Mouse (Mus musculus) stomach, postnatal 0 days (tissue): Measurements from ENCODE around the gene Glrx5. TPM values are rescaled to one million over a fixed set of nuclear protein-coding genes. Genes with fewer than 3 reads are reported as not detected.

ENCODE experiments used
- ATAC-seq: fragments of 200-750 bp; cut with Nextera tagmentation; 2 replicates; pipeline ENCODE4 v1.8.0; 2017; ENCODE audit not compliant: low FRiP score, low TSS enrichment
- DNase-seq: peaks from one replicate; pipeline ENCODE4 v3.0.0-alpha.2; 2016; ENCODE audit warnings: low spot score
- H3K27ac ChIP-seq: fragments of 300-500 bp; sonication (generic); replicated peaks from 2 replicates; pipeline ENCODE4 v1.5.1; 2014; ENCODE audit warnings: mild to moderate bottlenecking, control low read depth
- H3K27me3 ChIP-seq: fragments of 300-500 bp; sonication (generic); 2 replicates; pipeline ENCODE4 v1.6.1; 2014; ENCODE audit warnings: low read length; ENCODE audit not compliant: control insufficient read depth, insufficient read depth
- H3K36me3 ChIP-seq: fragments of 300-500 bp; sonication (generic); 2 replicates; pipeline ENCODE4 v1.6.1; 2014; ENCODE audit warnings: low read length, mixed read lengths; ENCODE audit not compliant: control insufficient read depth, insufficient read depth
- H3K4me1 ChIP-seq: fragments of 300-500 bp; sonication (generic); replicated peaks from 2 replicates; pipeline ENCODE4 v1.6.1; 2014; ENCODE audit warnings: antibody characterized with exemption; ENCODE audit not compliant: control insufficient read depth, insufficient read depth
- H3K4me2 ChIP-seq: fragments of 300-500 bp; sonication (generic); replicated peaks from 2 replicates; pipeline ENCODE4 v1.6.1; 2014; ENCODE audit warnings: low read depth, mild to moderate bottlenecking, control low read depth, moderate library complexity
- H3K4me3 ChIP-seq: fragments of 300-500 bp; sonication (generic); 2 replicates; pipeline ENCODE4 v1.5.1; 2014; ENCODE audit warnings: low read depth, low read length, control low read depth
- H3K9ac ChIP-seq: fragments of 300-500 bp; sonication (generic); 2 replicates; pipeline ENCODE4 v1.6.1; 2014; ENCODE audit warnings: mild to moderate bottlenecking, low read length, control low read depth, mixed read lengths
- H3K9me3 ChIP-seq: fragments of 300-500 bp; sonication (generic); 2 replicates; pipeline ENCODE4 v1.6.1; 2016; ENCODE audit warnings: low read length; ENCODE audit not compliant: control insufficient read depth
- CTCF ChIP-seq: IDR thresholded peaks from 2 replicates; pipeline ENCODE4 v1.5.1; 2016; ENCODE audit warnings: antibody characterized with exemption, low read depth, mild to moderate bottlenecking, moderate library complexity
- EP300 ChIP-seq: optimal IDR thresholded peaks from 2 replicates; pipeline ENCODE3; 2016; ENCODE audit warnings: antibody characterized with exemption
- WGBS: fragments of 180-500 bp; shearing (Covaris S2); extraction: QIAGEN DNeasy Blood & Tissue Kit; methylation state at CpG from one replicate; pipeline ENCODE4 v1.1.7; 2014; 5-methylcytosine and 5-hydroxymethylcytosine counted together
- polyA plus RNA-seq: library from polyadenylated mRNA; unstranded; fragments of >200 nt; fragmentation: Nextera tagmentation; extraction: Ambion mirVana; gene quantifications from 2 replicates; pipeline ENCODE4 v1.2.1, GENCODE M21; 2015

The Glrx5 gene
- polyA plus RNA-seq, 1 experiment from 2014 or later: 134 TPM

GRCm38 (mm10) chr12:105022141-105022540 lies 10.3 kb upstream of the Glrx5 start:
- DNase-seq (no peak), ATAC-seq (no peak)
- H3K36me3 ChIP-seq: no peaks in the 10 kb centered on the region
- H3K27ac ChIP-seq: no peak overlapping the region
- no peak overlapping the region for H3K4me2 ChIP-seq
- no peaks in the 10 kb centered on the region for H3K4me1 ChIP-seq
- TF ChIP-seq EP300 (no peak), CTCF (no peak)
- no peak overlapping the region for H3K9ac ChIP-seq
- H3K27me3 ChIP-seq: no peaks in the 10 kb centered on the region
- H3K4me3 ChIP-seq: no peak overlapping the region
- no peaks in the 10 kb centered on the region for H3K9me3 ChIP-seq
- WGBS: 64% methylated on average over 7 of the region's 7 CpGs

GRCm38 (mm10) chr12:105022776-105023175 lies 9.7 kb upstream of the Glrx5 start:
- no peak overlapping the region for H3K4me2 ChIP-seq
- WGBS: 97% methylated on average over 9 of the region's 9 CpGs
- no peaks in the 10 kb centered on the region for H3K36me3 ChIP-seq
- H3K27me3 ChIP-seq: no peaks in the 10 kb centered on the region
- H3K9ac ChIP-seq: no peak overlapping the region
- no peaks in the 10 kb centered on the region for H3K4me1 ChIP-seq
- no peak for ATAC-seq
- TF ChIP-seq CTCF: no peak
- TF ChIP-seq EP300: no peak
- no peak for DNase-seq
- no peak overlapping the region for H3K4me3 ChIP-seq
- no peaks in the 10 kb centered on the region for H3K9me3 ChIP-seq
- H3K27ac ChIP-seq: no peak overlapping the region

- ATAC-seq: 0 out of 2 replicates have a peak, but pooled peaks have one; percentile 22
- Histone ChIP-seq H3K27ac (no peak overlapping the region), H3K4me2 (no peak overlapping the region), H3K9me3 (no peaks in the 10 kb centered on the region), H3K9ac (no peak overlapping the region), H3K36me3 (no peaks in the 10 kb centered on the region), H3K27me3 (no peaks in the 10 kb centered on the region), H3K4me3 (no peak overlapping the region), H3K4me1 (no peaks in the 10 kb centered on the region)
- peak; percentile 68 for DNase-seq
- 42% methylated on average over 8 of the region's 8 CpGs for WGBS
- no peak for TF ChIP-seq EP300
- peak; percentile 87 for TF ChIP-seq CTCF
Observed at GRCm38 (mm10) chr12:105025271-105025946, 7.1 kb upstream of the Glrx5 start.

- no peak for ATAC-seq
- WGBS: 61% methylated on average over 10 of the region's 10 CpGs
- TF ChIP-seq EP300 (no peak), CTCF (no peak)
- Histone ChIP-seq H3K4me2 (no peak overlapping the region), H3K9ac (no peak overlapping the region), H3K4me1 (no peaks in the 10 kb centered on the region; the same call in 1 of the 2 replicates), H3K9me3 (no peaks in the 10 kb centered on the region), H3K4me3 (no peak overlapping the region), H3K27ac (no peak overlapping the region), H3K27me3 (no peaks in the 10 kb centered on the region), H3K36me3 (no peaks in the 10 kb centered on the region)
- no peak for DNase-seq
Observed at GRCm38 (mm10) chr12:105025947-105026586, 6.4 kb upstream of the Glrx5 start.

GRCm38 (mm10) chr12:105027323-105027991 lies 5.0 kb upstream of the Glrx5 start:
- Histone ChIP-seq H3K27me3 (no peaks in the 10 kb centered on the region), H3K4me1 (no peaks in the 10 kb centered on the region; the same call in 1 of the 2 replicates), H3K4me2 (no peak overlapping the region), H3K27ac (no peak overlapping the region), H3K9me3 (no peaks in the 10 kb centered on the region), H3K36me3 (no peaks in the 10 kb centered on the region), H3K4me3 (no peak overlapping the region), H3K9ac (no peak overlapping the region)
- 29% methylated on average over 15 of the region's 15 CpGs for WGBS
- TF ChIP-seq EP300 (no peak), CTCF (peak; percentile 84)
- ATAC-seq: peak; percentile 21; the same call in 1 of the 2 replicates
- peak; percentile 90 for DNase-seq

GRCm38 (mm10) chr12:105029890-105030289 lies 2.6 kb upstream of the Glrx5 start:
- H3K4me1 ChIP-seq: peaks cover 2% of the 10 kb centered on the region; the same call in 1 of the 2 replicates
- H3K9ac ChIP-seq: no peak overlapping the region
- ATAC-seq: no peak

More at GRCm38 (mm10) chr12:105029890-105030289, 2.6 kb upstream of the Glrx5 start:
- H3K27me3 ChIP-seq: no peaks in the 10 kb centered on the region
- H3K36me3 ChIP-seq: no peaks in the 10 kb centered on the region
- 88% methylated on average over 9 of the region's 9 CpGs for WGBS
- H3K4me2 ChIP-seq: no peak overlapping the region
- no peak for TF ChIP-seq EP300
- TF ChIP-seq CTCF: no peak
- DNase-seq: no peak
- H3K4me3 ChIP-seq: no peak overlapping the region
- no peak overlapping the region for H3K27ac ChIP-seq
- no peaks in the 10 kb centered on the region for H3K9me3 ChIP-seq
